Comparison of ENCODE assay signal across 8 mouse cellular contexts in the genomic region with DNA sequence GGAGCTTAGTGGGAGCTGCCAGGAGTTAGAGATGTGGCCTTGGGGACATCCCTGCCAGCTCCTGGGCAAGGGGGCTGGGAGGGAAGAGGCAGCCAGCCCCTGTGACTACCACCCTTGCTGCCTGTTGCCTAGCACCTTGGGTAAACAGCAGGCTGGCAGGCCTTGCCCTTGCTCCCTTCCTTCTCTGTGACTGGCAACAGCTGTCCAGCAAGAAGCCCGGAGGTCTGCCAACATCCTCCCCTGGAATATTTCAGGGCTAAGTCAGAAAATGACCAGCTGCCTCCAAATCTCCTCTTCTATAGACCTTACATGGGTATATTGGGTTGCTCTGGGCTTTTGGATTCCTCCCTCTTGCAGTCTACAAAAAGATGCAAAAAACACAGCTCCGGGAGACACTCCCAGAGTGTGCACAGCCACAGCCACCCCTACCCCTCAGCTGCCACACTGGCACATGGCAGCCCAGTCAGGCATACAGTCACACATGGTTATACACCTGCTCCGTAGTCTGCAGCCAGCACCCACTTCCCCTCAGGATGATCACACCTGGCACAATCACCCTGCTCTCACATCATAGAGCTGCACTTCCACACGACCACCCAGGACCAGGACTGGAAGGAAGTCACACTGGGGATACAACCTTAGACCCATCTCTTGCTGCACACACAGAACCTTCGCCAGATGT. TPM values are rescaled to one million over a fixed set of nuclear protein-coding genes. Genes with fewer than 3 reads are reported as not detected.
DNase-seq lines count a peak whose midpoint lies in the region; ATAC-seq and TF ChIP-seq lines count a peak whose summit lies in the region.

No protein-coding gene starts in this region.

- H3K9me3 ChIP-seq in kidney, postnatal 0 days (replicated peaks; ENCODE audit: low read length) = no peaks in the 10 kb centered on the region
- no peaks in the 10 kb centered on the region for H3K9me3 ChIP-seq in intestine, embryonic 14.5 days (ENCODE audit: control insufficient read depth, low read length)
- no peaks in the 10 kb centered on the region for H3K9me3 ChIP-seq in liver, embryonic 12.5 days (replicated peaks)

- no peak for DNase-seq in kidney, postnatal 0 days (ENCODE audit: low spot score)
- DNase-seq in kidney, postnatal 25 days = no peak
- peak; percentile 47 for DNase-seq in gastrocnemius, postnatal 10 days
- DNase-seq in intestine, embryonic 14.5 days (ENCODE audit: low spot score) = no peak
- DNase-seq in left cerebral cortex, adult 11 months (ENCODE audit: low spot score) = no peak
- DNase-seq in cerebellum, postnatal 25 days = no peak

- TF ChIP-seq CTCF in kidney, postnatal 0 days (IDR thresholded peaks at IDR 0.05; ENCODE audit: low read depth) = no peak

- H3K4me2 ChIP-seq in kidney, postnatal 0 days (ENCODE audit: low read length) = peak overlapping the region; percentile 98; the same call in 1 of the 2 replicates
- peak overlapping the region; percentile 100; the same call in 1 of the 2 replicates for H3K4me2 ChIP-seq in intestine, embryonic 14.5 days (ENCODE audit: low read length)
- H3K4me2 ChIP-seq in liver, embryonic 12.5 days = no peak overlapping the region

- H3K4me1 ChIP-seq in kidney, postnatal 0 days (replicated peaks; ENCODE audit: insufficient read depth, low read length) = 0 out of 2 replicates have a peak, but pooled peaks cover 6% of the 10 kb centered on the region
- peaks cover 7% of the 10 kb centered on the region; the same call in 1 of the 2 replicates for H3K4me1 ChIP-seq in intestine, embryonic 14.5 days (replicated peaks; ENCODE audit: control insufficient read depth, insufficient read depth, low read length)
- H3K4me1 ChIP-seq in liver, embryonic 12.5 days = peaks cover 15% of the 10 kb centered on the region

- ATAC-seq in kidney, postnatal 0 days (replicated peaks; ENCODE audit: low FRiP score, low read depth) = no peak; the same call in 1 of the 2 replicates
- peak; percentile 34; the same call in 1 of the 2 replicates for ATAC-seq in intestine, embryonic 14.5 days (replicated peaks; ENCODE audit: low FRiP score, low TSS enrichment, low read depth)
- ATAC-seq in neutrophil, adult 5-6 weeks (ENCODE audit: extremely low read depth, insufficient number of reproducible peaks, low FRiP score, poor library complexity, severe bottlenecking) = 0 out of 2 replicates have a peak, but pooled peaks have one; percentile 26
- ATAC-seq in liver, embryonic 12.5 days = no peak

- WGBS in kidney, postnatal 0 days = 39% methylated on average over 5 of the region's 5 CpGs
- 46% methylated on average over 5 of the region's 5 CpGs for WGBS in intestine, embryonic 14.5 days
- WGBS in liver, embryonic 12.5 days (ENCODE audit: insufficient replicate concordance) = 61% methylated on average over 5 of the region's 5 CpGs

- no peaks in the 10 kb centered on the region for H3K27me3 ChIP-seq in kidney, postnatal 0 days (ENCODE audit: insufficient read depth, low read length)
- peaks cover 17% of the 10 kb centered on the region for H3K27me3 ChIP-seq in intestine, embryonic 14.5 days (replicated peaks; ENCODE audit: control insufficient read depth, insufficient read depth, low read length)
- H3K27me3 ChIP-seq in liver, embryonic 12.5 days (replicated peaks) = peaks cover 72% of the 10 kb centered on the region

- no peaks in the 10 kb centered on the region for H3K36me3 ChIP-seq in kidney, postnatal 0 days (ENCODE audit: insufficient read depth, low read length)
- H3K36me3 ChIP-seq in intestine, embryonic 14.5 days (ENCODE audit: control insufficient read depth, insufficient read depth, low read length) = no peaks in the 10 kb centered on the region
- no peaks in the 10 kb centered on the region for H3K36me3 ChIP-seq in liver, embryonic 12.5 days

- no peak overlapping the region for H3K27ac ChIP-seq in kidney, postnatal 0 days
- no peak overlapping the region for H3K27ac ChIP-seq in intestine, embryonic 14.5 days (ENCODE audit: low read depth)
- no peak overlapping the region for H3K27ac ChIP-seq in liver, embryonic 12.5 days

- H3K9ac ChIP-seq in kidney, postnatal 0 days (ENCODE audit: low read depth, low read length) = no peak overlapping the region
- no peak overlapping the region for H3K9ac ChIP-seq in intestine, embryonic 14.5 days (ENCODE audit: low read length)
- no peak overlapping the region for H3K9ac ChIP-seq in liver, embryonic 12.5 days

- H3K4me3 ChIP-seq in kidney, postnatal 0 days (replicated peaks; ENCODE audit: low read depth, low read length) = no peak overlapping the region
- no peak overlapping the region for H3K4me3 ChIP-seq in intestine, embryonic 14.5 days (ENCODE audit: low read depth, low read length)
- H3K4me3 ChIP-seq in liver, embryonic 12.5 days = no peak overlapping the region

RNA-seq across cellular contexts. Expression of a gene that starts 1.3 kb away (rescaled TPM):
- polyA plus RNA-seq in kidney, postnatal 0 days (2015; fragmentation: Nextera tagmentation; extraction: Ambion mirVana) = 0.63 and 0.78 TPM in 2 replicates
- 10 to 100 TPM; 63.6 to 64.4 TPM for total RNA-seq in gastrocnemius, postnatal 10 days (2021)
- polyA plus RNA-seq in intestine, embryonic 14.5 days (2014; fragmentation: Nextera tagmentation; extraction: Ambion mirVana) = 1.3 and 2.1 TPM in 2 replicates
- 0.12 TPM in 1 of 2 replicates, not detected in the other for total RNA-seq in neutrophil, adult 5-6 weeks (2017)
- 0.13 and 0.24 TPM in 2 replicates for polyA plus RNA-seq in liver, embryonic 12.5 days (2016; fragmentation: Nextera tagmentation; extraction: Ambion mirVana)

RNA-seq across cellular contexts. Expression of a gene that starts 24.9 kb away (rescaled TPM):
- polyA plus RNA-seq in kidney, postnatal 0 days (2015; fragmentation: Nextera tagmentation; extraction: Ambion mirVana) = 9.8 and 11.3 TPM in 2 replicates
- total RNA-seq in gastrocnemius, postnatal 10 days (2021) = 1 to 10 TPM; 2.6 to 4.9 TPM
- polyA plus RNA-seq in intestine, embryonic 14.5 days (2014; fragmentation: Nextera tagmentation; extraction: Ambion mirVana) = 7.2 and 7.4 TPM in 2 replicates
- 2.0 TPM in 1 of 2 replicates, not detected in the other for total RNA-seq in neutrophil, adult 5-6 weeks (2017)
- 0.72 and 0.92 TPM in 2 replicates for polyA plus RNA-seq in liver, embryonic 12.5 days (2016; fragmentation: Nextera tagmentation; extraction: Ambion mirVana)

RNA-seq across cellular contexts. Expression of a gene that starts 49.0 kb away (rescaled TPM):
- polyA plus RNA-seq in kidney, postnatal 0 days (2015; fragmentation: Nextera tagmentation; extraction: Ambion mirVana) = 339 and 363 TPM in 2 replicates
- total RNA-seq in gastrocnemius, postnatal 10 days (2021) = 10 to 100 TPM; 96.7 to 98.5 TPM
- 333 and 352 TPM in 2 replicates for polyA plus RNA-seq in intestine, embryonic 14.5 days (2014; fragmentation: Nextera tagmentation; extraction: Ambion mirVana)
- total RNA-seq in neutrophil, adult 5-6 weeks (2017) = 61.8 and 63.2 TPM in 2 replicates
- polyA plus RNA-seq in liver, embryonic 12.5 days (2016; fragmentation: Nextera tagmentation; extraction: Ambion mirVana) = 292 and 306 TPM in 2 replicates

RNA-seq across cellular contexts. Expression of a gene that starts 49.4 kb away (rescaled TPM):
- polyA plus RNA-seq in kidney, postnatal 0 days (2015; fragmentation: Nextera tagmentation; extraction: Ambion mirVana) = 55.9 and 60.8 TPM in 2 replicates
- 10 to 100 TPM; 24.2 to 25.4 TPM for total RNA-seq in gastrocnemius, postnatal 10 days (2021)
- 46.9 and 51.3 TPM in 2 replicates for polyA plus RNA-seq in intestine, embryonic 14.5 days (2014; fragmentation: Nextera tagmentation; extraction: Ambion mirVana)
- total RNA-seq in neutrophil, adult 5-6 weeks (2017) = 52.5 and 55.0 TPM in 2 replicates
- polyA plus RNA-seq in liver, embryonic 12.5 days (2016; fragmentation: Nextera tagmentation; extraction: Ambion mirVana) = 31.1 and 38.9 TPM in 2 replicates

Comparison
In these comparisons a context has a peak if more than half of its experiments do, and no peak if none do; other contexts are left out.
1. ATAC-seq: peak in intestine, embryonic 14.5 days (single experiment) and neutrophil, adult 5-6 weeks (single experiment); none in kidney, postnatal 0 days (single experiment) and liver, embryonic 12.5 days (single experiment).